Mouse (Mus musculus) forebrain, embryonic 14.5 days (tissue): ENCODE measurements at regions not wholly inside any gene's neighbourhood (a gene's known extent, or its start where the extent isn't known, plus 50 kb on each side); places are given as distances from the start of the nearest gene placed in this dataset.

ENCODE experiments used
- ATAC-seq: fragments of 200-750 bp; cut with Nextera tagmentation; 2 replicates; pipeline ENCODE4 v1.8.0; 2017; ENCODE audit warnings: mild to moderate bottlenecking, moderate library complexity
- DNase-seq: peaks from one replicate; pipeline ENCODE4 v3.0.0-alpha.2; 2015; ENCODE audit warnings: low spot score
- H3K27ac ChIP-seq: fragments of 300-500 bp; sonication (generic); 2 replicates; pipeline ENCODE4 v1.5.1; 2014; ENCODE audit warnings: low read depth, mild to moderate bottlenecking, control low read depth, low read length, moderate library complexity
- H3K27me3 ChIP-seq: fragments of 300-500 bp; sonication (generic); replicated peaks from 2 replicates; pipeline ENCODE4 v1.6.1; 2014; ENCODE audit warnings: low read length, control low read depth, mixed read lengths; ENCODE audit not compliant: control insufficient read depth, insufficient read depth
- H3K36me3 ChIP-seq: fragments of 300-500 bp; sonication (generic); 2 replicates; pipeline ENCODE4 v1.6.1; 2014; ENCODE audit warnings: low read length, control low read depth; ENCODE audit not compliant: control insufficient read depth, insufficient read depth
- H3K4me1 ChIP-seq: fragments of 300-500 bp; sonication (generic); 2 replicates; pipeline ENCODE4 v1.6.1; 2014; ENCODE audit warnings: antibody characterized with exemption, low read length, control low read depth; ENCODE audit not compliant: control insufficient read depth, insufficient read depth
- H3K4me2 ChIP-seq: fragments of 300-500 bp; sonication (generic); 2 replicates; pipeline ENCODE4 v1.6.1; 2014; ENCODE audit warnings: mild to moderate bottlenecking, control low read depth, low read length
- H3K4me3 ChIP-seq: fragments of 300-500 bp; sonication (generic); 2 replicates; pipeline ENCODE4 v1.5.1; 2014; ENCODE audit warnings: low read depth, low read length, control low read depth
- H3K9ac ChIP-seq: fragments of 300-500 bp; sonication (generic); 2 replicates; pipeline ENCODE4 v1.6.1; 2014; ENCODE audit warnings: mild to moderate bottlenecking, low read length, control low read depth, moderate library complexity
- H3K9me3 ChIP-seq: fragments of 300-500 bp; sonication (generic); replicated peaks from 2 replicates; pipeline ENCODE4 v1.6.1; 2016; ENCODE audit warnings: low read length, control low read depth, mixed read lengths; ENCODE audit not compliant: control insufficient read depth
- WGBS: fragments of 180-500 bp; shearing (Covaris S2); extraction: QIAGEN DNeasy Blood & Tissue Kit; methylation state at CpG from one replicate; pipeline ENCODE4 v1.1.7; 2014; 5-methylcytosine and 5-hydroxymethylcytosine counted together

DNA sequence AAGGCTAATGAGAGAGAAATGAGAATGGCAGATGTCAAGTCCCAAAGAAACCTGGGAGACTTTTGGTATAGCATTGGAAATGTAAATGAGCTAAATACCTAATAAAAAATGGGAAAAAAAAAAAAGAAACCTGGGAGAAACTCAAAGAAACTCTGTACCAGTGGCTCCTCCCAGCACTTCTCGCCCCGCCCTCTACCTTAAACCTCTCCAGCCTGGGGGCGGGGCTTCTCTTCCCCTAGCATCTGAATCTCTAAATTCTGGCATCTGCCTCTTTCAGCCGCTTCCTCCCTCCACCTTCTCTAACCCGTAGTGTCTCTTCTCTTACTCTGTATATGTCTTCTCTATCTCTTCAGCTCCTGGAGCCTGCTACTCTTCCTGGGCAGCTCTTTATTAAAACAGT, 53.2 kb downstream of the Gpr6 start:
- ATAC-seq, result no peak
- H3K36me3 ChIP-seq, result no peaks in the 10 kb centered on the region
- WGBS, result 62% methylated on average over 5 of the region's 5 CpGs

DNA sequence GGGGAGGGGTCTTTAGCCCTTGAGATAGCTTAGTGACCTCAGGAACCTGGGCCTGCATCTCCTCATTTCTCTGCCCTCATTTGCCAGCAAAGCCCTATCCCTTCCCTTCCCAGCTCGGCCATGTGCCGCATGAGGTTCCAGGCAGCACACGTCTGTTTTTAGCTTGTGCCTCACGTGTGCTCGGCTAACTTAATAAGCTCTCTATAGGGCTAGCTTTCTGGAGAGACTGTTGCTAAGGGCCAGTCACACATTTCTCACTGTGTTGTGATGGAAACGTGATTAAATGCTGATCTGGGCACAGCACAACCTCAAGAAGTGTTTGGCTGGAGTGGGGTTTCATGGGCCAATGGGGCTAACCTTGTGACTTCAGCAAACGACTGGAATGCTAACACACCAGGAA, 55.5 kb downstream of the Gpr6 start:
- ATAC-seq (no peak), DNase-seq (no peak)
- no peak overlapping the region for H3K27ac ChIP-seq
- H3K27me3 ChIP-seq, result no peaks in the 10 kb centered on the region
- no peaks in the 10 kb centered on the region for H3K36me3 ChIP-seq
- no peaks in the 10 kb centered on the region for H3K4me1 ChIP-seq
- no peaks in the 10 kb centered on the region for H3K9me3 ChIP-seq
- H3K9ac ChIP-seq, result no peak overlapping the region
- H3K4me2 ChIP-seq, result no peak overlapping the region
- 42% methylated on average over 7 of the region's 7 CpGs for WGBS
- no peak overlapping the region for H3K4me3 ChIP-seq

More for the DNA sequence above, 53.2 kb downstream of the Gpr6 start:
- Histone ChIP-seq H3K9me3 (no peaks in the 10 kb centered on the region), H3K4me1 (no peaks in the 10 kb centered on the region), H3K4me3 (no peak overlapping the region), H3K27ac (no peak overlapping the region), H3K9ac (no peak overlapping the region), H3K4me2 (no peak overlapping the region), H3K27me3 (no peaks in the 10 kb centered on the region)
- DNase-seq, result no peak

DNA sequence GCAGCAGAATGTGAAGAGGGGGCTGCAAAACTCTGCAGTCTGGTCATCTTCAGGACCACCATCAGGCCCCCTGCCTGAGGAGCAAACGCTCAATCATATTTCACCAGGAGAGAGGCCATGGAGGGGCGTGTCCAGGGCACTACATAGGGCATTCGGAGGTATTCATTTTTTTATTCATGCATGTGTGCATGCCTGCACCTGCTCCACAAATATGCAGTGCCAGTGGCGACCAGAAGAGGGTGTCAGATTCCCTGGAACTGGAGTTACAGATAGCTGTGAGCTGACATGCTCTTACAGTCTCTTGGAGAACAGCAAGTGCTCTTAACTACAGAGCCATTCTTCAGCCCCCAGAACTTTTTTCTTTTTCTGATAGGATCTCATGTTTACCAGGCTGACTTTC, 56.4 kb downstream of the Gpr6 start:
- H3K36me3 ChIP-seq, result no peaks in the 10 kb centered on the region
- H3K9ac ChIP-seq, result no peak overlapping the region
- H3K4me3 ChIP-seq, result no peak overlapping the region
- no peaks in the 10 kb centered on the region for H3K27me3 ChIP-seq
- ATAC-seq (peak; percentile 75), DNase-seq (peak; percentile 81)
- 28% methylated on average over 4 of the region's 4 CpGs for WGBS
- no peak overlapping the region for H3K4me2 ChIP-seq
- H3K9me3 ChIP-seq, result no peaks in the 10 kb centered on the region
- no peaks in the 10 kb centered on the region for H3K4me1 ChIP-seq
- no peak overlapping the region for H3K27ac ChIP-seq

DNA sequence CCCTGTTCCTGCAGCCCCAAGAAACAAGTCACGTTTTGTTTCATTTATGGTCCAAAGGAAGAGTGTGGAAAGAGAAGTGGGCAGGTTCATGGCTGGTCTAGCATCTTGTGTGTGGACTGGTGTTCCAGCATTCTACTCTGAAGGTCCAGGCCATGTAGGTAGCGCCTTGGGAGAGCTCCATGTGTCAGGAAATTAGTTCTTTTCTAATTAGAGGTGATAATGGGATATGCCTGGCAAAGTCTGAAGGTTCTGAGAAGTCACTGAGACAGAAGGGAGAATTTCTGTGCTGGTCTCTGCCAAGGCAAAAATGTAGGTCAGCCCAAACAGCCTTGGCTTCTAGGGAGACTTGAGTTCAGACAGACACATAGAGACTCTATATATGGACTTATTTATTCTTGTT, 61.5 kb downstream of the Gpr6 start:
- ATAC-seq (no peak), DNase-seq (no peak)
- Histone ChIP-seq H3K9ac (no peak overlapping the region), H3K4me3 (no peak overlapping the region), H3K4me1 (no peaks in the 10 kb centered on the region), H3K9me3 (no peaks in the 10 kb centered on the region), H3K4me2 (no peak overlapping the region), H3K27me3 (no peaks in the 10 kb centered on the region), H3K27ac (no peak overlapping the region), H3K36me3 (no peaks in the 10 kb centered on the region)
- WGBS, result 86% methylated on average over 2 of the region's 2 CpGs

DNA sequence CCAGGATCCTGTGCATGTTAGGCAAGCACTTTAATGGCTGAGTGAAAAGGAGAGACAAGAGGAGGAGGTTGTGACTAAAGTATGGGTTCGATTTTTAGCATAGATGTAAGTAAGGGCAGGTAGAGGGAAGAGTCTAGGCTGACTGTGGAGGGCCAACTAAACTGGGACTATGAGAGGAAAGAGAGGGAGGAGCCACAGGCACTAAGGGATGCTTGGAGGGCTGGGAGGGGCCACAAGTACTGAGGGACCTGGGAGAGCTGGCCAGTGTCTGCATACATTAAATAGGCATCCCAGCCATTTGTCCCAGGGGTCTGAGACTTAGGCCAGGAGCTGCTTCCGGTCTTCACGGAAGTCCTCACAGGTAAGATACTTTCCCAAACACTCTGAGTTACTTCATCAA, 64.2 kb downstream of the Gpr6 start:
- Histone ChIP-seq H3K9ac (no peak overlapping the region), H3K4me3 (no peak overlapping the region), H3K9me3 (no peaks in the 10 kb centered on the region), H3K27ac (no peak overlapping the region), H3K4me2 (no peak overlapping the region), H3K27me3 (no peaks in the 10 kb centered on the region), H3K4me1 (no peaks in the 10 kb centered on the region), H3K36me3 (no peaks in the 10 kb centered on the region)
- WGBS, result 84% methylated on average over 3 of the region's 3 CpGs
- DNase-seq (no peak), ATAC-seq (no peak)

DNA sequence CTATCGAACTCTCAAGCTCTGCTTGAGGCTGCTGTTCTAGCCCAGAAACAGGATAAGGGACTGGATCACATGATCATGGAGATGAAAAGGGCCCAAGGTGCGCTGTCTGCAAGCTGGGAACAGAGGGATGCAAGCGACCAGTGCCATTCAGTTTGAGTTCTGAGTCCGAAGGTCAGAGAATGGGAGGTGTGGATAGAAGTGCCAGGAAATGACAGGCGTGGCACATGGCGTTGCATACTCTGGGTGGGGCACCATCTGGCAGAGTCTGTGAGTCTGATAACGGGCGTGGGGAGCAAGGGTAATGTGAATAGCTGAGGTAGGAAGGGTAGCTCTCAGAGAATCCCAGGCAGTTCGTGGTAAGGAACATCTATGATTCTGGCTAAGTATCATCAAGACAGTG, 65.5 kb downstream of the Gpr6 start:
- H3K4me3 ChIP-seq, result no peak overlapping the region
- H3K27me3 ChIP-seq, result no peaks in the 10 kb centered on the region
- ATAC-seq (no peak), DNase-seq (no peak)
- no peaks in the 10 kb centered on the region for H3K9me3 ChIP-seq
- WGBS, result 88% methylated on average over 9 of the region's 9 CpGs
- H3K4me1 ChIP-seq, result no peaks in the 10 kb centered on the region
- no peak overlapping the region for H3K9ac ChIP-seq
- H3K27ac ChIP-seq, result no peak overlapping the region
- no peaks in the 10 kb centered on the region for H3K36me3 ChIP-seq
- H3K4me2 ChIP-seq, result no peak overlapping the region

DNA sequence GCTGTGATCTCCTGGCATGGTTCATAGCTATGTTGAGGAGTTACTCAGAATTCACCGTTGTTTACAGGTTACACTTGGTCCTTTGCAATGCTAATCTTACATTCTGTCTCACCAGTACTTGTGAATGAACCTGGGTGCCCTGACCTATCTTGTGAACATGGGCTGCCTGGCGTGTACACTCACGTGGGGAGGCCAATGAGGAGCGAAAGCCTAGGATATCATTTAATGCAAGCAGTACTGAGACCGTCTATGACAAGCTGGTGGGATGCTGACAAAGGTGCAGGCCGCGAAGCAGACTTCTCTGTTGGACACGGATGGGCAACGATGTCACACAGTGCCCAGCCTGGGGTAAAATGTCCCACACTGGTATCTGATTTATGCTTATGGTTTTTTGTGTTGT, 66.3 kb downstream of the Gpr6 start:
- Histone ChIP-seq H3K9ac (no peak overlapping the region), H3K4me1 (no peaks in the 10 kb centered on the region), H3K4me3 (no peak overlapping the region), H3K27me3 (no peaks in the 10 kb centered on the region), H3K27ac (no peak overlapping the region), H3K4me2 (no peak overlapping the region), H3K36me3 (no peaks in the 10 kb centered on the region), H3K9me3 (no peaks in the 10 kb centered on the region)
- DNase-seq (no peak), ATAC-seq (no peak)
- 90% methylated on average over 9 of the region's 9 CpGs for WGBS

DNA sequence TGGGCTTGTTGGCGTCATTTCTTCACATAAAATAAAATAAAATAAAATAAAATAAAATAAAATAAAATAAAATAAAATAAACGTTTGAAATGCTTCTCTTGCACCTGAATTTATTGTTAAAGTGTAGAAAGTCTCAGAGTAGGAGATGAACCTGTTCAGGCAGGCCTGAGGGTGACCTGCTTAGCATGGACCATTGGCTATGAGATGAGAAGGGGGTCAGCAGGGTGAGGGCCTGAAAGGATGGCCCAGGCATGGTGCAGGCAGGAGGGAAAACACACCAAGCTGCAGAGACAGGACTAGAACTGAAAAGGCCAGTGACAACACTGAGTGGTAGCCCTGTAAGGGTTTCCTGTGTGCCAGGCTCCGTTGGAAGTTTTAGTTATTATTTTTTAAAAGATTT, 67.3 kb downstream of the Gpr6 start:
- H3K4me2 ChIP-seq, result no peak overlapping the region
- no peaks in the 10 kb centered on the region for H3K9me3 ChIP-seq
- H3K36me3 ChIP-seq, result no peaks in the 10 kb centered on the region
- no peak for DNase-seq
- 64% methylated on average over 3 of the region's 3 CpGs for WGBS
- H3K9ac ChIP-seq, result no peak overlapping the region
- no peak overlapping the region for H3K27ac ChIP-seq
- H3K4me3 ChIP-seq, result no peak overlapping the region
- peak; percentile 64 for ATAC-seq
- H3K27me3 ChIP-seq, result no peaks in the 10 kb centered on the region
- no peaks in the 10 kb centered on the region for H3K4me1 ChIP-seq

DNA sequence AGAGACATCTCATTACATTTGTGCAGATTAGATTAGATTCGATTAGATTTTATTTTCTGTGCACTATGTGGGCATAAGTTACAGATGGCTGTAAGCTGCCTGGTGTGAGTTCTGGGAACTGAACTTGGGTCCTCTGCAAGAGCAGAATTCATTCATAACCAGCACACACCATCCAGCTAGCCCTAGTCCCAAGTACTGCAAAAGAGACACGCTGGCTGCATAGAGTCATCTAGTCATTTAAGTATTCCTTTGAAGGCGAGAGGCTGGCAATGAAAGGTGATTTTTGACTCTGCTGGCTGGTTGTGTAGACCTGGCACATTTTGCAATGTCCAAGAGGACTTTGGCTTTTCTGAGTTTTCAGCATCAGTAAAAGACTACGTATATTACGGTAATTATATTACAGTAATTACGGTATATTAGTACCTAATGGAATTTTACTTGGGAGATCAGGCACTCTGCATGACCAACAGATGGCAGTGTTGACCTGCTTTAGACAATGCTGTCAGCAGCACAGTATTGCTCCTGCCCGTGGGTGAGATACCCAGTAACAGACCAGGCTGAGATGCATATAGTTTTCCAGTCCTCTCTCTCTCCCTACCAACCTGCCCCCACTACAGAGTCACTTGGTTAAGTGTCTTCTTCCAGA, 67.9 kb downstream of the Gpr6 start:
- 28% methylated on average over 7 of the region's 7 CpGs for WGBS
- peak; percentile 96 for ATAC-seq

More for the DNA sequence above, 67.9 kb downstream of the Gpr6 start:
- Histone ChIP-seq H3K36me3 (no peaks in the 10 kb centered on the region), H3K9ac (no peak overlapping the region), H3K27me3 (no peaks in the 10 kb centered on the region), H3K4me2 (no peak overlapping the region), H3K9me3 (no peaks in the 10 kb centered on the region), H3K4me3 (no peak overlapping the region), H3K4me1 (no peaks in the 10 kb centered on the region), H3K27ac (no peak overlapping the region)
- peak; percentile 97 for DNase-seq
